Mouse (Mus musculus) ES-E14 (cell line): ENCODE data around the gene Prkar1b.

Experiments
- CHD2 ChIP-seq: IDR thresholded peaks from 2 replicates; pipeline ENCODE4 v1.6.1; 2014; ENCODE audit warnings: mild to moderate bottlenecking, low read depth, low read length, inconsistent platforms
- ZC3H11A ChIP-seq: IDR thresholded peaks from 2 replicates; pipeline ENCODE4 v1.6.1; 2012; ENCODE audit warnings: low read depth, mild to moderate bottlenecking, inconsistent platforms, low read length, borderline replicate concordance
- ZNF384 ChIP-seq: IDR thresholded peaks from 2 replicates; pipeline ENCODE4 v1.6.1; 2012; ENCODE audit warnings: low read depth, low read length, inconsistent platforms

- no peak for TF ChIP-seq ZC3H11A
- TF ChIP-seq CHD2: no peak
- no peak for TF ChIP-seq ZNF384
These were observed 59.6 kb downstream of the Prkar1b start for GRCm38 (mm10) chr5:139090162-139090561.
